Mouse (Mus musculus) intestine, postnatal 0 days (tissue): ENCODE results near the gene Cul7. TPM values are rescaled to one million over a fixed set of nuclear protein-coding genes. Genes with fewer than 3 reads are reported as not detected.

ENCODE experiments used
- ATAC-seq: fragments of 200-750 bp; cut with Nextera tagmentation; 2 replicates; pipeline ENCODE4 v1.8.0; 2017; ENCODE audit warnings: mild to moderate bottlenecking, moderate TSS enrichment, moderate library complexity
- H3K27ac ChIP-seq: fragments of 300-500 bp; sonication (generic); 2 replicates; pipeline ENCODE4 v1.5.1; 2014; ENCODE audit warnings: mild to moderate bottlenecking, low read depth, low read length, moderate library complexity
- H3K27me3 ChIP-seq: fragments of 300-500 bp; sonication (generic); replicated peaks from 2 replicates; pipeline ENCODE4 v1.6.1; 2014; ENCODE audit warnings: low read length, mixed read lengths; ENCODE audit not compliant: control insufficient read depth, insufficient read depth
- H3K36me3 ChIP-seq: fragments of 300-500 bp; sonication (generic); 2 replicates; pipeline ENCODE4 v1.6.1; 2014; ENCODE audit warnings: mild to moderate bottlenecking, moderate library complexity; ENCODE audit not compliant: control insufficient read depth, insufficient read depth
- H3K4me1 ChIP-seq: fragments of 300-500 bp; sonication (generic); replicated peaks from 2 replicates; pipeline ENCODE4 v1.6.1; 2014; ENCODE audit warnings: antibody characterized with exemption, low read length, mixed read lengths; ENCODE audit not compliant: control insufficient read depth, insufficient read depth
- H3K4me2 ChIP-seq: fragments of 300-500 bp; sonication (generic); replicated peaks from 2 replicates; pipeline ENCODE4 v1.6.1; 2014; ENCODE audit warnings: low read depth, mild to moderate bottlenecking, moderate library complexity
- H3K4me3 ChIP-seq: fragments of 300-500 bp; sonication (generic); 2 replicates; pipeline ENCODE4 v1.5.1; 2014; ENCODE audit warnings: low read depth, low read length
- H3K9ac ChIP-seq: fragments of 300-500 bp; sonication (generic); 2 replicates; pipeline ENCODE4 v1.6.1; 2014; ENCODE audit warnings: mild to moderate bottlenecking, low read depth, low read length
- H3K9me3 ChIP-seq: fragments of 300-500 bp; sonication (generic); 2 replicates; pipeline ENCODE4 v1.6.1; 2016; ENCODE audit warnings: mixed run types; ENCODE audit not compliant: control insufficient read depth
- CTCF ChIP-seq: sonication (generic); IDR thresholded peaks from 2 replicates; pipeline ENCODE4 v1.5.1; 2016; ENCODE audit warnings: low read depth, mild to moderate bottlenecking, control low read depth, antibody characterized with exemption, moderate library complexity
- WGBS: fragments of 180-500 bp; shearing (Covaris S2); extraction: QIAGEN DNeasy Blood & Tissue Kit; methylation state at CpG from one replicate; pipeline ENCODE4 v1.1.7; 2014; 5-methylcytosine and 5-hydroxymethylcytosine counted together
- polyA plus RNA-seq: library from polyadenylated mRNA; unstranded; fragments of >200 nt; fragmentation: Nextera tagmentation; extraction: Ambion mirVana; gene quantifications from 2 replicates; pipeline ENCODE4 v1.2.1, GENCODE M21; 2015

Gene Cul7
- polyA plus RNA-seq, 1 experiment from 2014 or later, result 18.0 TPM

- Histone ChIP-seq H3K27ac (no peak overlapping the region; the same call in 1 of the 2 replicates), H3K27me3 (no peaks in the 10 kb centered on the region), H3K9ac (no peak overlapping the region), H3K4me1 (peaks cover 6% of the 10 kb centered on the region; the same call in 1 of the 2 replicates), H3K4me2 (peak overlapping the region; percentile 57), H3K9me3 (no peaks in the 10 kb centered on the region), H3K36me3 (no peaks in the 10 kb centered on the region), H3K4me3 (peak overlapping the region; percentile 17; the same call in 1 of the 2 replicates)
- peak; percentile 34 for ATAC-seq
- 37% methylated on average over 15 of the region's 15 CpGs for WGBS
- TF ChIP-seq CTCF, result no peak
Observed at GRCm38 (mm10) chr17:46609721-46610514, 40.2 kb upstream of the Cul7 start.

- Histone ChIP-seq H3K9me3 (no peaks in the 10 kb centered on the region), H3K4me3 (no peak overlapping the region), H3K27me3 (no peaks in the 10 kb centered on the region), H3K27ac (no peak overlapping the region), H3K36me3 (no peaks in the 10 kb centered on the region), H3K4me2 (no peak overlapping the region), H3K4me1 (peaks cover 6% of the 10 kb centered on the region; the same call in 1 of the 2 replicates), H3K9ac (no peak overlapping the region)
- TF ChIP-seq CTCF, result no peak
- 89% methylated on average over 6 of the region's 6 CpGs for WGBS
- ATAC-seq, result no peak
Observed at GRCm38 (mm10) chr17:46611316-46611715, 38.8 kb upstream of the Cul7 start.

- Histone ChIP-seq H3K9ac (no peak overlapping the region), H3K4me3 (no peak overlapping the region), H3K9me3 (no peaks in the 10 kb centered on the region), H3K4me2 (no peak overlapping the region), H3K4me1 (peaks cover 6% of the 10 kb centered on the region; the same call in 1 of the 2 replicates), H3K27me3 (no peaks in the 10 kb centered on the region), H3K36me3 (no peaks in the 10 kb centered on the region), H3K27ac (no peak overlapping the region)
- no peak for ATAC-seq
- no peak for TF ChIP-seq CTCF
- WGBS, result 36% methylated on average over 2 of the region's 2 CpGs
Observed at GRCm38 (mm10) chr17:46612189-46612588, 37.9 kb upstream of the Cul7 start.

GRCm38 (mm10) chr17:46612820-46613219 lies 37.3 kb upstream of the Cul7 start:
- no peak for TF ChIP-seq CTCF
- Histone ChIP-seq H3K4me2 (no peak overlapping the region), H3K4me3 (no peak overlapping the region), H3K4me1 (peaks cover 6% of the 10 kb centered on the region; the same call in 1 of the 2 replicates), H3K36me3 (no peaks in the 10 kb centered on the region), H3K27ac (no peak overlapping the region), H3K9ac (no peak overlapping the region), H3K9me3 (no peaks in the 10 kb centered on the region), H3K27me3 (no peaks in the 10 kb centered on the region)
- no peak for ATAC-seq
- WGBS, result 33% methylated on average over 4 of the region's 4 CpGs

- no peak overlapping the region for H3K4me3 ChIP-seq
- H3K4me2 ChIP-seq, result no peak overlapping the region
- no peak for TF ChIP-seq CTCF
- no peak overlapping the region for H3K27ac ChIP-seq
- H3K4me1 ChIP-seq, result peaks cover 9% of the 10 kb centered on the region; the same call in 1 of the 2 replicates
- no peaks in the 10 kb centered on the region for H3K36me3 ChIP-seq
- no peaks in the 10 kb centered on the region for H3K27me3 ChIP-seq
- 28% methylated on average over 3 of the region's 3 CpGs for WGBS
- H3K9ac ChIP-seq, result no peak overlapping the region
- no peak for ATAC-seq
- no peaks in the 10 kb centered on the region for H3K9me3 ChIP-seq
Observed at GRCm38 (mm10) chr17:46613229-46613628, 36.9 kb upstream of the Cul7 start.

- Histone ChIP-seq H3K36me3 (no peaks in the 10 kb centered on the region), H3K4me1 (peaks cover 19% of the 10 kb centered on the region)
Observed at GRCm38 (mm10) chr17:46617799-46618198, 32.3 kb upstream of the Cul7 start.

More at GRCm38 (mm10) chr17:46617799-46618198, 32.3 kb upstream of the Cul7 start:
- no peak for ATAC-seq
- no peaks in the 10 kb centered on the region for H3K27me3 ChIP-seq
- no peak for TF ChIP-seq CTCF
- no peak overlapping the region for H3K27ac ChIP-seq
- H3K4me2 ChIP-seq, result peak overlapping the region; percentile 51; the same call in 1 of the 2 replicates
- H3K9ac ChIP-seq, result no peak overlapping the region
- no peak overlapping the region for H3K4me3 ChIP-seq
- H3K9me3 ChIP-seq, result no peaks in the 10 kb centered on the region
- WGBS, result 40% methylated on average over 12 of the region's 12 CpGs
